Mouse (Mus musculus): ENCODE data around the gene Igflr1. TPM values are rescaled to one million over a fixed set of nuclear protein-coding genes. Genes with fewer than 3 reads are reported as not detected.

The Igflr1 gene
- total RNA-seq (2023), result 1 to 10 TPM; 3.7 to 5.5 TPM

GRCm38 (mm10) chr7:30564970-30565571 lies at the start of gene Igflr1:
Gene Igflr1, plus strand, starts transcription at chr7:30565427.

GRCm38 (mm10) chr7:30534633-30535577 lies 30.3 kb upstream of the Igflr1 start, which contains the start of gene Arhgap33:
Gene Arhgap33, minus strand, starts transcription at chr7:30535060.

GRCm38 (mm10) chr7:30552102-30553020 lies 12.9 kb upstream of the Igflr1 start, which contains the start of the genes Hspb6 and Proser3:
Gene Hspb6, plus strand, starts transcription at chr7:30552178.
Gene Proser3, minus strand, starts transcription at chr7:30552299.

GRCm38 (mm10) chr7:30559443-30559954 lies 5.7 kb upstream of the Igflr1 start, which contains the start of gene Lin37:
Gene Lin37, minus strand, starts transcription at chr7:30559838.

GRCm38 (mm10) chr7:30563117-30563905 lies 1.9 kb upstream of the Igflr1 start, which contains the start of the genes U2af1l4, Gm49396 and Psenen:
Gene U2af1l4, plus strand, starts transcription at chr7:30563301.
Gene Gm49396, plus strand, starts transcription at chr7:30563344.
Gene Psenen, minus strand, starts transcription at chr7:30563627.

GRCm38 (mm10) chr7:30588676-30589434 lies 23.6 kb downstream of the Igflr1 start, which contains the start of gene Kmt2b:
Gene Kmt2b, minus strand, starts transcription at chr7:30588726.

GRCm38 (mm10) chr7:30598786-30599185 lies 33.6 kb downstream of the Igflr1 start, which contains the start of gene Zbtb32:
Gene Zbtb32, minus strand, starts transcription at chr7:30598909.

GRCm38 (mm10) chr7:30612654-30613402 lies 47.6 kb downstream of the Igflr1 start, which contains the start of gene Upk1a:
Gene Upk1a, minus strand, starts transcription at chr7:30612847.

Other genes starting within 250 kb of the Igflr1 start
- gene E130208F15Rik, start 243.7 kb upstream of the Igflr1 start, total RNA-seq (2023), result not detected
- gene Sdhaf1, start 241.5 kb upstream of the Igflr1 start, total RNA-seq (2023), result 1 to 10 TPM; 3.2 to 3.4 TPM
- not detected for gene Lrfn3, start 202.7 kb upstream of the Igflr1 start, total RNA-seq (2023)
- 1,000 to 10,000 TPM; 2,122 to 2,210 TPM for gene Tyrobp, start 151.7 kb upstream of the Igflr1 start, total RNA-seq (2023)
- 100 to 1,000 TPM; 116 to 123 TPM for gene Hcst, start 145.6 kb upstream of the Igflr1 start, total RNA-seq (2023)
- gene Nfkbid, start 143.7 kb upstream of the Igflr1 start, total RNA-seq (2023), result 10 to 100 TPM; 65.6 to 78.9 TPM
- under 1 TPM in 1 of 2 experiments, not detected in 1; 0.27 TPM for gene Aplp1, start 119.9 kb upstream of the Igflr1 start, total RNA-seq (2023)
- not detected for gene Kirrel2, start 107.7 kb upstream of the Igflr1 start, total RNA-seq (2023)
- not detected for gene Nphs1, start 107.1 kb upstream of the Igflr1 start, total RNA-seq (2023)
- not detected for gene Prodh2, start 71.8 kb upstream of the Igflr1 start, total RNA-seq (2023)
- gene Arhgap33, start 30.4 kb upstream of the Igflr1 start, total RNA-seq (2023), result 10 to 100 TPM; 14.2 to 14.6 TPM
- gene Hspb6, start 13.2 kb upstream of the Igflr1 start, total RNA-seq (2023), result 1 to 10 TPM; 5.1 to 7.4 TPM
- 1 to 10 TPM; 6.0 to 6.3 TPM for gene Proser3, start 13.1 kb upstream of the Igflr1 start, total RNA-seq (2023)
- gene Lin37, start 5.6 kb upstream of the Igflr1 start, total RNA-seq (2023), result 10 to 100 TPM; 30.4 to 32.0 TPM
- 10 to 100 TPM; 40.8 to 45.4 TPM for gene U2af1l4, start 2.1 kb upstream of the Igflr1 start, total RNA-seq (2023)
- gene Gm49396, start 2.1 kb upstream of the Igflr1 start, total RNA-seq (2023), result 1 to 10 TPM; 3.2 to 6.2 TPM
- 100 to 1,000 TPM; 120 to 121 TPM for gene Psenen, start 1.8 kb upstream of the Igflr1 start, total RNA-seq (2023)
- gene Kmt2b, start 23.3 kb downstream of the Igflr1 start, total RNA-seq (2023), result 10 to 100 TPM; 51.3 to 54.4 TPM
- gene Zbtb32, start 33.5 kb downstream of the Igflr1 start, total RNA-seq (2023), result under 1 TPM; 0.20 to 0.22 TPM
- not detected for gene Upk1a, start 47.4 kb downstream of the Igflr1 start, total RNA-seq (2023)
- gene Cox6b1, start 60.7 kb downstream of the Igflr1 start, total RNA-seq (2023), result 100 to 1,000 TPM; 236 to 250 TPM
- gene Etv2, start 70.4 kb downstream of the Igflr1 start, total RNA-seq (2023), result not detected
- gene Rbm42, start 84.9 kb downstream of the Igflr1 start, total RNA-seq (2023), result 10 to 100 TPM; 77.8 to 88.7 TPM
- gene Haus5, start 99.6 kb downstream of the Igflr1 start, total RNA-seq (2023), result 10 to 100 TPM; 22.3 to 22.8 TPM
- not detected for gene Pmis2, start 106.2 kb downstream of the Igflr1 start, total RNA-seq (2023)
- gene 2200002J24Rik, start 133.5 kb downstream of the Igflr1 start, total RNA-seq (2023), result not detected
- under 1 TPM; 0.37 to 0.58 TPM for gene Atp4a, start 146.8 kb downstream of the Igflr1 start, total RNA-seq (2023)
- 10 to 100 TPM; 26.6 to 35.5 TPM for gene Tmem147, start 164.1 kb downstream of the Igflr1 start, total RNA-seq (2023)
- not detected for gene Gapdhs, start 178.3 kb downstream of the Igflr1 start, total RNA-seq (2023)
- 1 to 10 TPM; 1.9 to 3.2 TPM for gene Sbsn, start 186.0 kb downstream of the Igflr1 start, total RNA-seq (2023)
- 1 to 10 TPM; 1.4 to 3.3 TPM for gene Dmkn, start 198.3 kb downstream of the Igflr1 start, total RNA-seq (2023)
- not detected for gene Krtdap, start 222.5 kb downstream of the Igflr1 start, total RNA-seq (2023)